Mouse (Mus musculus) forebrain, embryonic 15.5 days (tissue): ENCODE results near the gene Ccl5. TPM values are rescaled to one million over a fixed set of nuclear protein-coding genes. Genes with fewer than 3 reads are reported as not detected.
"Not testable (repeated sequence)": the region's sequence is repeated elsewhere in the genome, so short reads cannot be mapped to it uniquely, and the experiment has no call there.

Experiments
- ATAC-seq: fragments of 200-750 bp; cut with Nextera tagmentation; replicated peaks from 2 replicates; pipeline ENCODE4 v1.8.0; 2017; ENCODE audit warnings: mild to moderate bottlenecking, moderate TSS enrichment, moderate library complexity
- H3K27ac ChIP-seq: fragments of 300-500 bp; sonication (generic); replicated peaks from 2 replicates; pipeline ENCODE4 v1.5.1; 2015; ENCODE audit warnings: mild to moderate bottlenecking, inconsistent platforms
- H3K27me3 ChIP-seq: fragments of 300-500 bp; sonication (generic); 2 replicates; pipeline ENCODE4 v1.6.1; 2015; ENCODE audit warnings: inconsistent platforms
- H3K36me3 ChIP-seq: fragments of 300-500 bp; sonication (generic); 2 replicates; pipeline ENCODE4 v1.6.1; 2015; ENCODE audit warnings: mild to moderate bottlenecking, inconsistent platforms
- H3K4me1 ChIP-seq: fragments of 300-500 bp; sonication (generic); 2 replicates; pipeline ENCODE4 v1.6.1; 2015; ENCODE audit warnings: inconsistent platforms
- H3K4me2 ChIP-seq: fragments of 300-500 bp; sonication (generic); replicated peaks from 2 replicates; pipeline ENCODE4 v1.6.1; 2015; ENCODE audit warnings: mild to moderate bottlenecking, inconsistent platforms
- H3K4me3 ChIP-seq: fragments of 300-500 bp; sonication (generic); 2 replicates; pipeline ENCODE4 v1.5.1; 2015; ENCODE audit warnings: mild to moderate bottlenecking, inconsistent platforms
- H3K9ac ChIP-seq: fragments of 300-500 bp; sonication (generic); replicated peaks from 2 replicates; pipeline ENCODE4 v1.6.1; 2015; ENCODE audit warnings: mild to moderate bottlenecking, inconsistent platforms
- H3K9me3 ChIP-seq: fragments of 300-500 bp; sonication (generic); 2 replicates; pipeline ENCODE4 v1.6.1; 2016; ENCODE audit warnings: inconsistent platforms
- WGBS: fragments of 180-500 bp; shearing (Covaris S2); methylation state at CpG from one replicate; pipeline ENCODE4 v1.1.7; 2015; ENCODE audit warnings: mixed read lengths; 5-methylcytosine and 5-hydroxymethylcytosine counted together
- polyA plus RNA-seq: library from polyadenylated mRNA; unstranded; fragments of >200 nt; fragmentation: Nextera tagmentation; extraction: Ambion mirVana; gene quantifications from 2 replicates; pipeline ENCODE4 v1.2.1, GENCODE M21; 2015

The Ccl5 gene
- polyA plus RNA-seq, 1 experiment from 2014 or later, result not detected

DNA sequence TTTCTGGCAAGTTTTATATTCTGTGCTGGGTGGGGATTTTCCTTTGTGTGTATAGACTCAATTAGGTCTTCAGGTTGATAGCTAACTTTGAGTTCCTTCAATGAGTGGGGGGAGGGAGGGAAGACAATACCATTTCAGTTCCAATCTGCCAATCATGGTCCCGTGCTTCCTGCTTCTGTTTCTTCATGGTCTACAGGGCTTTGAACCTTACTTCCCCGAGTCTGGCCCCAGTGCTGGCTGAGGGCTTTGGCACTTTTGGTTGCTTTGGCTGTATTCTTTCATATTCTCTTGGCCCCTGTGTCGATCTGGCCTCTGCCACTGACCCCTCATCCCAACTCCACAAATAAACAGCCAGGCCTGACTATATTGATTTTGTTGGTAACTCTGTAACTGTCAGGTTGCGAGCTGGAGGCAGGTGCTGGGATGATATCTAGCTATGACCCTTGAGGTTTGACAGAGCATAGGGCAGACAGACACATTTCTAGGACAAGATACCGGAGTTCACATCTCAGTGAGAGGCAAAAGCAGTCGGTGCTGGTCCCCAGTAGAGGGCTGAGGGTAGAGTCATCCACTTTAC, 32.1 kb upstream of the Ccl5 start:
- no peaks in the 10 kb centered on the region for H3K9me3 ChIP-seq
- H3K4me1 ChIP-seq, result no peaks in the 10 kb centered on the region
- no peak overlapping the region for H3K4me2 ChIP-seq
- H3K9ac ChIP-seq, result no peak overlapping the region
- H3K27ac ChIP-seq, result no peak overlapping the region
- H3K4me3 ChIP-seq, result no peak overlapping the region
- no peaks in the 10 kb centered on the region for H3K27me3 ChIP-seq
- WGBS, result 72% methylated on average over 6 of the region's 6 CpGs
- no peaks in the 10 kb centered on the region for H3K36me3 ChIP-seq
- no peak for ATAC-seq

DNA sequence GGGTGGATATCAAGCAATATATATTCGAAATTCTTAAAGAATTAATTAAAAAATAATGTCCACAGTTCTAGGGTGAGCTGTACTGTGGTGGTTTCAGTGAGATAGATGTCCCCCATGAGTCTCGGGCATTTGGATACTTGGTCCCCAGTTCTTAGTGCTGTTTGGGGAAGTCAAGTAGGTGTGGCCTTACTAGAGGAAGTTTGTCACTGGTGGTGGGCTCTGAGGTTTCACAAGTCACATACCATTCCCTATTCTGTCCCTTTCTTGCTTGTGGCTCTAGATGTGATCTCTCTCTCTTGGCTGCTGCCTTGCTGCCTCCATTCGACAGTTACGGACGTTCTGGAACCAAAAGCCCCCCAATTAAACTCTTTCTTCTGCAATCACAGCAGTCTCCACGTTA, 30.1 kb upstream of the Ccl5 start:
- no peak overlapping the region for H3K4me3 ChIP-seq
- H3K4me1 ChIP-seq, result no peaks in the 10 kb centered on the region
- no peak overlapping the region for H3K4me2 ChIP-seq
- no peaks in the 10 kb centered on the region for H3K36me3 ChIP-seq
- H3K27ac ChIP-seq, result no peak overlapping the region
- H3K9ac ChIP-seq, result no peak overlapping the region
- no peak for ATAC-seq
- H3K27me3 ChIP-seq, result no peaks in the 10 kb centered on the region
- 73% methylated on average over 6 of the region's 6 CpGs for WGBS
- no peaks in the 10 kb centered on the region for H3K9me3 ChIP-seq

DNA sequence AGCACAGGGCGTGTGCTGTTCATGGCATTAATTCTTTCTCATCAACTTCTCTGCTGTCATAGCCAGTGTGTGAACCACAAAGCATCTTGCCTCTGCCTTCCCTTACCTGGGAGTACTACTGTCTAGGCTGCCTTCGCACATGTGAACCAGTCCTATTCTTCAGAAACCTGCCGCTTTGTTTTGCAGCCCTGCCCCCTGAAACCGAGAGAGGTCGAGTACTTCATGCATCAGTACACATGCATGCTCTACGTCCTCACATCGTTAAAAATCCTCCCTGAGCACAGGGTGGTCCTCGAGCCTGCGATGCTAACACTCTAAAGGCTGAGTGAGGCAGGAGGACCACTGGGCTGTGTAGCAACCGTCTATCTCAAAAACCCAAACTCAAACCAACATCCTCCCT, 26.8 kb upstream of the Ccl5 start:
- Histone ChIP-seq H3K36me3 (no peaks in the 10 kb centered on the region), H3K9ac (no peak overlapping the region)
- WGBS, result 26% methylated on average over 10 of the region's 10 CpGs

DNA sequence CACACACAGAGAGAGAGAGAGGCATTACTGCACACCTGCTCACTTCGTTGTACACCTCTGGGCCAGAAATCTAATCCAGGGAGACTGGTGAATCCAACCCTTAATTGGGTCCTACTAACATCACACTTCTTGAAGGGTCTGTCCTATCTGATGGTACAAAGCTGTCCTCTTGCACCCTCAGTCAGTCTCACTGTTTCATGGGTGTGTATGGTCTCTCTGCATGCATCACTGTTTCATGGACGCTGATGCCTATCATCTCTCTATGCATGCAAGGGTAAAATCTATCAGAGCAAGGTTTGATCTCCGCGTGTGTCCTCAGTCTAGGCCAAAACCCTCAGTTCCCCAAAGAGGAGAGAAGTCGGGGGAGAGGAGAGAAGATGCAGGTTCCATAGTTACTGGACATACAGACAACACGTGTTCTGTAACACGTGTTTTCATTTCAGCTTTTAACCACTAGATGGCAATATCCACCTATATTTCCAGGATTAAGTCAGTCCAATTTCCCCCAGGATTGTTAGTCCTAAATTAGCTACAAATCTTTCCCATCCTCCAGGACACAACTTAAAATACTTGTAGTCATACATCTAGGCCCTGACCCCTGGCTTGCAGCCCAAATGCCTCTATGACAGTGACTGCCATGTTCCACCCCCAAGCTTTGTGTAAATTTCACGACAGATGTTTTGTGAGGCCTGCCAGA, 25.9 kb upstream of the Ccl5 start:
- Histone ChIP-seq H3K4me2 (peak overlapping the region; percentile 18; the same call in 1 of the 2 replicates), H3K4me3 (no peak overlapping the region), H3K9me3 (no peaks in the 10 kb centered on the region), H3K36me3 (no peaks in the 10 kb centered on the region), H3K4me1 (no peaks in the 10 kb centered on the region), H3K27me3 (no peaks in the 10 kb centered on the region), H3K27ac (no peak overlapping the region), H3K9ac (0 out of 2 replicates have a peak overlapping the region, but pooled peaks have one; percentile 5)
- peak; percentile 57; the same call in 1 of the 2 replicates for ATAC-seq
- 27% methylated on average over 8 of the region's 8 CpGs for WGBS

More for the DNA sequence above, 26.8 kb upstream of the Ccl5 start:
- no peak overlapping the region for H3K27ac ChIP-seq
- no peaks in the 10 kb centered on the region for H3K9me3 ChIP-seq
- no peak for ATAC-seq
- H3K27me3 ChIP-seq, result no peaks in the 10 kb centered on the region
- H3K4me2 ChIP-seq, result no peak overlapping the region
- no peak overlapping the region for H3K4me3 ChIP-seq
- no peaks in the 10 kb centered on the region for H3K4me1 ChIP-seq

DNA sequence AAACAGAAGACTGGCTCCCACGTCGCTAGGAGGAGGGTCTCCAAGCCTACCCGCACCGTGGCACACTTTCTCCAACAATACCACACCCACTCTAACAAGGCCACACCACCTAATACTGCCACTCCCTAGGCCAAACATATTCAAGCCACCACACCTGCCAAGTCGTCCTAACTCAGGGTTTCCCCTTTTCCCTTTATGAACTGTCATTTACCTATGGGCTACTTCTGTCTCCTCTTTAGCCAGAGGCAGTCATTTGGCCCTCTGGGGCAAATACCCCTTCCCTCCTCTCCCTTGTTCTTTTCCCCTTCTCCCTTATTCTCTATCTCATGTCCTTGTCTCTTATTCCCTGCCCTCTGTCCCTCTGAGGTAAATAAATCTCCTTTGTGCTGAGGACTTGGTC, 21.4 kb upstream of the Ccl5 start:
- Histone ChIP-seq H3K27me3 (no peaks in the 10 kb centered on the region), H3K9ac (no peak overlapping the region), H3K9me3 (no peaks in the 10 kb centered on the region), H3K27ac (no peak overlapping the region), H3K4me3 (no peak overlapping the region), H3K36me3 (no peaks in the 10 kb centered on the region), H3K4me1 (no peaks in the 10 kb centered on the region), H3K4me2 (no peak overlapping the region)
- no peak for ATAC-seq
- 87% methylated on average over 5 of the region's 5 CpGs for WGBS

DNA sequence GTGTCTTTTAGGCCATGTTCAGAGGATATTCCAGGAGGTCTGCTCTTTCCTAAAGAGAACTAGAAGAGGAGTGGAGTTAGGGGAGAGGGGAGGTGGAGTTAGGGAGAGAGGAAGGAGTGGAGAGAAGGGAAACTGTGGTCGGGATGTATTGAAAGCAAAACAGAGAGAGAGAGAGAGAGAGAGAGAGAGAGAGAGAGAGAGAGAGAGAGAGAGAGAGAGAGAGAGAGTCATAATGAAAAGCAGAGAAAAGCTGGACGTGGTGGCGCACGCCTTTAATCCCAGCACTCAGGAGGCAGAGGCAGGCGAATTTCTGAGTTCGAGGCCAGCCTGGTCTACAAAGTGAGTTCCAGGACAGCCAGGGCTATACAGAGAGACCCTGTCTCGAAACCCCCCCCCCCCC, 20.7 kb upstream of the Ccl5 start:
- not testable (repeated sequence) for H3K4me1 ChIP-seq, H3K36me3 ChIP-seq, H3K4me2 ChIP-seq, H3K4me3 ChIP-seq, ATAC-seq, H3K27me3 ChIP-seq, H3K27ac ChIP-seq, H3K9me3 ChIP-seq, H3K9ac ChIP-seq
- WGBS, result 91% methylated on average over 7 of the region's 7 CpGs

DNA sequence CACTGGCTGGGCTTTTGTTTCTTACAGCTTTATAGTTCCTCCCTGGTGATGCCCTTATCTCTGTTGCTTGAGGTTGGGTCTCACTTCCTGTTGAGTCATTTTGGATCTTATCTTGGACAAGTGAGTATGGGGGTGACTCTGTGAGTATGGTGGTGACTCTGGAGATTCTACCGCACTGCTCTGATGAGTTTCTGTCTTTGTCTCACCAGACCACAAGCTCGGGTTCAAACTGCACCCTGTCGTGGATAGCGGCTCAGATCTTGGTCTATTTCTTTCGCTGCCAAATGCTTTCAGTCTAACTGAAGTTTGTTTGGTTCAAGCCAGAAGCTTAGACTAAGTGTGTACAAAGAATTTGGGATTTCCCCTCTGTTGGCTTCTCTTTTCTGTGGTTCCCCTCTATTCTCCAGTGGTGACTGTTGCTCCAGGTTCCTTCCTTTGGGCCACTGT, 19.9 kb upstream of the Ccl5 start:
- no peak overlapping the region for H3K9ac ChIP-seq
- no peaks in the 10 kb centered on the region for H3K4me1 ChIP-seq
- no peaks in the 10 kb centered on the region for H3K36me3 ChIP-seq
- no peak for ATAC-seq
- 92% methylated on average over 5 of the region's 5 CpGs for WGBS
- H3K27ac ChIP-seq, result no peak overlapping the region
- H3K9me3 ChIP-seq, result no peaks in the 10 kb centered on the region
- no peaks in the 10 kb centered on the region for H3K27me3 ChIP-seq
- H3K4me2 ChIP-seq, result no peak overlapping the region
- no peak overlapping the region for H3K4me3 ChIP-seq

DNA sequence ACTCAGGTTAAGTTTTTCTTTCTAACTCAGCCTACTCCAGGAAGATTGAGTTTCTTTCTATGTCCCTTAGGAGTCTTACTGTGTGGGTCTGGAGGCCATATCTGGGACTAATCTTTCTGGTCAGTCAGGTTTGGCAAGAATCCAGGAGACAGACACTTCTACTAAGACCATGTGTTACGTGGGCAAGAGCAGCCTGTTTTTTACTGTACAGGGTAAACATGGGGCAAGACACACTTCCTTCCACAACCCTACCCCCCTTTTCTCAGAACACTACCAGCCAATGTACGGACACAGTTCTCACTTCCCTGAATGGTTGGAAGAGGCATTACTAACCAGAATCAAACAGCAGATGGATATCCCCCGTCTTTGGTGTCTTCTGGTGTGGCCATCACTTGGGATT, 13.9 kb upstream of the Ccl5 start:
- 82% methylated on average over 3 of the region's 3 CpGs for WGBS
- no peaks in the 10 kb centered on the region for H3K9me3 ChIP-seq
- H3K27me3 ChIP-seq, result no peaks in the 10 kb centered on the region
- no peak overlapping the region for H3K27ac ChIP-seq
- ATAC-seq, result no peak
- H3K9ac ChIP-seq, result no peak overlapping the region
- no peak overlapping the region for H3K4me2 ChIP-seq
- H3K4me1 ChIP-seq, result no peaks in the 10 kb centered on the region
- H3K36me3 ChIP-seq, result no peaks in the 10 kb centered on the region
- H3K4me3 ChIP-seq, result no peak overlapping the region

DNA sequence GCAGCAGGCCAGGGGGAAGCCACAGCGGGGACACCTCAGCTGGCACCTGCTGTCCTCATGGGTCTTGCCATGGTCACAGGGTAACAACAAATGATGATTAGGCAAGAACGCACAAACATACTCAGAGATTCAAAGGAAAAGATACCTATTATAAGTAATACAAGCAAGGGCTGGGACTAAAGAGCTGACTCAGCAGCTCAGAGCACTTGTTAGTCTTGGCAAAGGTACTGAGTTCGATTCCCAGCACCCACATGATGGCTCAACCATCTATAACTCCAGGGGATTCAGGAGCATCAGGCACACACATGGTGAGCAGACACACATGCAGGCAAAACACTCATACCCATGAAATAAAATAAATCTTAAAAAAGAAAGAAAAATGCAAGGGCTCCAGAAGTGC, 11.1 kb upstream of the Ccl5 start:
- Histone ChIP-seq H3K36me3 (no peaks in the 10 kb centered on the region), H3K4me3 (no peak overlapping the region), H3K9ac (no peak overlapping the region), H3K27me3 (no peaks in the 10 kb centered on the region), H3K27ac (no peak overlapping the region), H3K4me2 (no peak overlapping the region), H3K4me1 (no peaks in the 10 kb centered on the region), H3K9me3 (no peaks in the 10 kb centered on the region)
- ATAC-seq, result no peak
- 88% methylated on average over 3 of the region's 3 CpGs for WGBS

DNA sequence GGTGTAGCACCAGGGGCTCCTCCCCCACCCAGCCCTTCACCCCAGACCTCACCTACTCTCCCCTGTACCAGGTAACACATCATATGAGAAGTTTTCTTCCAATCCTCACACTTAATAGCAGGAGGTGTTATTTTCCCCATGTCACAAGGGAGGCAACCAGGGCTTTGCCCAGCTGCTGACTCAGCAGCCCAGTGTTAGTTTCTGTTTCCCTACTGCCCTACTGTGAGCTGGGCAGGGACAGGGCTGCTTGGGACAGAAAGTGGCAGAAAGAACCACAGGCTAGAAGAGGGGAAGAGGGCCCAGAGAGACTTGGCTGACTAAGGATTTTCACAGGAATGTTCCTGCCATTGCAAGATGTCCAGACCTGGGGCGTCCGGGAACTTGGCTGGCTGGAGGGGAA, 10.6 kb upstream of the Ccl5 start:
- ATAC-seq, result no peak
- Histone ChIP-seq H3K4me1 (no peaks in the 10 kb centered on the region), H3K9ac (no peak overlapping the region), H3K36me3 (no peaks in the 10 kb centered on the region), H3K4me3 (no peak overlapping the region), H3K4me2 (no peak overlapping the region), H3K27ac (no peak overlapping the region), H3K27me3 (no peaks in the 10 kb centered on the region), H3K9me3 (no peaks in the 10 kb centered on the region)
- 89% methylated on average over 2 of the region's 2 CpGs for WGBS

DNA sequence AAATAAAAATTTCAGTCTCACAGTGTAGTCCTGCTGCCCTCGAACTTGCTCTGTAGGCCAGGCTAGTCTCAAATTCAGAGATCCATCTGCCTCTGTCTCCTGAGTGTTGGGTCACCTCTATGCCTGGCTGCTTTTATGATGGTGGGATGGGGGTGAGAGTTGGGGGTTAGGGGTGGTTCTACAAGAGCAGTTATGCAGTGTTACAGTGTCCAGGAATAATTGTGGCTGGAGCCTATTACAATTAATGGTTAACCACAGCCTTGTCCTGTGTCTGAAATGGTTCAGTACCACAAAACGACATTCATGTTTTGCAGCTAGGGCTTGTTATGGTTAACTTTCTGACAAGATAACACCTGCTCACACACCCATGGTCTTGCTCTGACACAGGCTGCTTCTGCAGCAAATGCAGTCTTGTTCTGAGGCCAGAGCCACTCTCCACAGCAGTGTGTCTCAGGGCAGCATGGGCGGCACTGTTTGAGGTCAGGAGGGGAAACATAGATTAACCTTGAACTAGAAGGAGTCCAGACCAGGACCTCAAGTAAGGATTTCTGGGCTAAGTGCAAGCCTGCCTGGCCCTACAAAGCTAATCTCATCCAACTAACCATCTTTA, 8.5 kb upstream of the Ccl5 start:
- Histone ChIP-seq H3K27me3 (no peaks in the 10 kb centered on the region), H3K9ac (no peak overlapping the region), H3K9me3 (no peaks in the 10 kb centered on the region), H3K4me1 (peaks cover 12% of the 10 kb centered on the region), H3K4me3 (no peak overlapping the region), H3K4me2 (no peak overlapping the region), H3K36me3 (no peaks in the 10 kb centered on the region), H3K27ac (no peak overlapping the region)
- WGBS, result 89% methylated on average over 3 of the region's 3 CpGs
- no peak for ATAC-seq

DNA sequence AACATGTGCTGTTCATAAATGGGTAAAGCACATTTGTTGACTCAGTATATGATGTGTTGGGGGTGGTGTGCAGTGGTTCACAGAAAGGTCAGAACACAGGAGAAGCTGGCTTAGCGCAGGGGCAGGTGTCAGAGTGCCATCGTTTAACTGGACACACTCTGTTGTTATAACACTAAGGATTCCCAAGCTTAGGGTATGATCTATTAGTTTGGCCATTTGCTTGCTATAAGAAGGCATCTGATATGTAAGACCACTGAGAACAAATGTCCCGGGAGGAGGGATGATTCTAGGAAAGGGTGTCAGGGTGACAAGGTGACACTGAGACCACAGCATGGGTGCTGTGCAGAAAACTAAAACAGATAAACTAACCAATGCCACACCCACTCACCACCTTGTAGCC, 6.5 kb upstream of the Ccl5 start:
- H3K9me3 ChIP-seq, result no peaks in the 10 kb centered on the region
- 90% methylated on average over 3 of the region's 3 CpGs for WGBS
- no peak overlapping the region for H3K9ac ChIP-seq
- no peak overlapping the region for H3K4me2 ChIP-seq
- H3K27me3 ChIP-seq, result no peaks in the 10 kb centered on the region
- H3K4me1 ChIP-seq, result peaks cover 12% of the 10 kb centered on the region
- no peak overlapping the region for H3K27ac ChIP-seq
- H3K4me3 ChIP-seq, result no peak overlapping the region
- ATAC-seq, result no peak
- H3K36me3 ChIP-seq, result no peaks in the 10 kb centered on the region
